Mouse (Mus musculus) limb, embryonic 15.5 days (tissue): ENCODE data around the gene Preb. TPM values are rescaled to one million over a fixed set of nuclear protein-coding genes. Genes with fewer than 3 reads are reported as not detected.
A peak's percentile ranks its signal among the peaks of the same experiment; 100 is the strongest.

Experiments
- ATAC-seq: fragments of 200-750 bp; cut with Nextera tagmentation; 2 replicates; pipeline ENCODE4 v1.8.0; 2017; ENCODE audit warnings: low read depth, moderate TSS enrichment; ENCODE audit not compliant: insufficient number of reproducible peaks, low FRiP score, low TSS enrichment
- H3K27ac ChIP-seq: fragments of 300-500 bp; sonication (generic); 2 replicates; pipeline ENCODE4 v1.5.1; 2015; ENCODE audit warnings: moderate library complexity, mild to moderate bottlenecking, inconsistent platforms
- H3K27me3 ChIP-seq: fragments of 300-500 bp; sonication (generic); 2 replicates; pipeline ENCODE4 v1.6.1; 2015; ENCODE audit warnings: inconsistent platforms
- H3K36me3 ChIP-seq: fragments of 300-500 bp; sonication (generic); 2 replicates; pipeline ENCODE4 v1.6.1; 2015; ENCODE audit warnings: inconsistent platforms
- H3K4me1 ChIP-seq: fragments of 300-500 bp; sonication (generic); 2 replicates; pipeline ENCODE4 v1.6.1; 2015; ENCODE audit warnings: inconsistent platforms
- H3K4me2 ChIP-seq: fragments of 300-500 bp; sonication (generic); 2 replicates; pipeline ENCODE4 v1.6.1; 2015; ENCODE audit warnings: mild to moderate bottlenecking, inconsistent platforms
- H3K4me3 ChIP-seq: fragments of 300-500 bp; sonication (generic); 2 replicates; pipeline ENCODE4 v1.5.1; 2015; ENCODE audit warnings: mild to moderate bottlenecking, inconsistent platforms
- H3K9ac ChIP-seq: fragments of 300-500 bp; sonication (generic); 2 replicates; pipeline ENCODE4 v1.6.1; 2015; ENCODE audit warnings: inconsistent platforms
- H3K9me3 ChIP-seq: fragments of 300-500 bp; sonication (generic); 2 replicates; pipeline ENCODE4 v1.6.1; 2016; ENCODE audit warnings: inconsistent platforms
- WGBS: fragments of 180-500 bp; shearing (Covaris S2); methylation state at CpG from one replicate; pipeline ENCODE4 v1.1.7; 2015; 5-methylcytosine and 5-hydroxymethylcytosine counted together
- polyA plus RNA-seq: library from polyadenylated mRNA; unstranded; fragments of >200 nt; fragmentation: Nextera tagmentation; extraction: Ambion mirVana; gene quantifications from 2 replicates; pipeline ENCODE4 v1.2.1, GENCODE M21; 2015

The Preb gene
- polyA plus RNA-seq, 1 experiment from 2014 or later: 128 TPM

- Histone ChIP-seq H3K4me1 (peaks cover 7% of the 10 kb centered on the region), H3K9ac (no peak overlapping the region), H3K4me3 (no peak overlapping the region), H3K27me3 (no peaks in the 10 kb centered on the region), H3K4me2 (no peak overlapping the region), H3K27ac (no peak overlapping the region), H3K36me3 (no peaks in the 10 kb centered on the region), H3K9me3 (no peaks in the 10 kb centered on the region)
- ATAC-seq: no peak
- WGBS: 23% methylated on average over 9 of the region's 9 CpGs
Observed at GRCm38 (mm10) chr5:30974870-30975656, 14.9 kb upstream of the Preb start.

- ATAC-seq: no peak
- Histone ChIP-seq H3K27ac (no peak overlapping the region), H3K4me1 (no peaks in the 10 kb centered on the region; the same call in 1 of the 2 replicates), H3K9ac (no peak overlapping the region), H3K27me3 (peaks cover 4% of the 10 kb centered on the region; the same call in 1 of the 2 replicates), H3K4me3 (no peak overlapping the region), H3K36me3 (no peaks in the 10 kb centered on the region), H3K9me3 (no peaks in the 10 kb centered on the region), H3K4me2 (no peak overlapping the region)
- WGBS: 83% methylated on average over 2 of the region's 2 CpGs
Observed at GRCm38 (mm10) chr5:30969440-30969839, 9.3 kb upstream of the Preb start.

- H3K36me3 ChIP-seq: no peaks in the 10 kb centered on the region
- no peak within 1 kb of the TSS for H3K4me3 ChIP-seq
- no peak within 1 kb of the TSS for H3K4me2 ChIP-seq
- WGBS: 67% methylated on average over 8 of the region's 8 CpGs
- no peak within 1 kb of the TSS for H3K9ac ChIP-seq
- H3K27ac ChIP-seq: no peak within 1 kb of the TSS
- H3K27me3 ChIP-seq: peaks cover 4% of the 10 kb centered on the region; the same call in 1 of the 2 replicates
- H3K4me1 ChIP-seq: no peaks in the 10 kb centered on the region; the same call in 1 of the 2 replicates
- H3K9me3 ChIP-seq: no peaks in the 10 kb centered on the region
- ATAC-seq: peak; percentile 27; the same call in 1 of the 2 replicates
Observed at GRCm38 (mm10) chr5:30968416-30968815, 8.3 kb upstream of the Preb start, which contains the start of gene Tcf23. Gene Tcf23, plus strand, starts transcription at chr5:30968662.

GRCm38 (mm10) chr5:30966189-30966588, 6.0 kb upstream of the Preb start:
- Histone ChIP-seq H3K4me3 (no peak overlapping the region), H3K27ac (no peak overlapping the region), H3K9me3 (no peaks in the 10 kb centered on the region), H3K27me3 (peaks cover 4% of the 10 kb centered on the region; the same call in 1 of the 2 replicates), H3K9ac (no peak overlapping the region), H3K4me2 (no peak overlapping the region), H3K4me1 (no peaks in the 10 kb centered on the region; the same call in 1 of the 2 replicates), H3K36me3 (no peaks in the 10 kb centered on the region)
- 88% methylated on average over 4 of the region's 4 CpGs for WGBS
- no peak for ATAC-seq

- ATAC-seq: no peak
- Histone ChIP-seq H3K9ac (no peak overlapping the region), H3K4me2 (no peak overlapping the region), H3K36me3 (no peaks in the 10 kb centered on the region), H3K9me3 (no peaks in the 10 kb centered on the region), H3K4me3 (no peak overlapping the region), H3K27ac (no peak overlapping the region), H3K4me1 (peaks cover 4% of the 10 kb centered on the region), H3K27me3 (peaks cover 4% of the 10 kb centered on the region; the same call in 1 of the 2 replicates)
- 73% methylated on average over 3 of the region's 3 CpGs for WGBS
Observed at GRCm38 (mm10) chr5:30963916-30964315, 3.8 kb upstream of the Preb start.

GRCm38 (mm10) chr5:30961545-30962505, 1.7 kb upstream of the Preb start:
- Histone ChIP-seq H3K9ac (no peak overlapping the region), H3K36me3 (peaks cover 15% of the 10 kb centered on the region), H3K27me3 (0 out of 2 replicates have a peak, but pooled peaks cover 4% of the 10 kb centered on the region), H3K4me1 (peaks cover 20% of the 10 kb centered on the region), H3K27ac (no peak overlapping the region), H3K4me2 (no peak overlapping the region), H3K9me3 (no peaks in the 10 kb centered on the region), H3K4me3 (no peak overlapping the region)
- 77% methylated on average over 10 of the region's 10 CpGs for WGBS
- no peak for ATAC-seq

- 0 out of 2 replicates have a peak, but pooled peaks cover 4% of the 10 kb centered on the region for H3K27me3 ChIP-seq
- H3K4me1 ChIP-seq: peaks cover 20% of the 10 kb centered on the region
- peak overlapping the region; percentile 60; the same call in 1 of the 2 replicates for H3K4me3 ChIP-seq
- H3K9me3 ChIP-seq: no peaks in the 10 kb centered on the region
- WGBS: 86% methylated on average over 2 of the region's 2 CpGs
- no peak for ATAC-seq
- no peak overlapping the region for H3K9ac ChIP-seq
- H3K27ac ChIP-seq: no peak overlapping the region
- no peak overlapping the region for H3K4me2 ChIP-seq
- peaks cover 19% of the 10 kb centered on the region for H3K36me3 ChIP-seq
Observed at GRCm38 (mm10) chr5:30960814-30961213, 653 bp upstream of the Preb start.

GRCm38 (mm10) chr5:30959198-30959854, 835 bp downstream of the Preb start:
- H3K4me3 ChIP-seq: peak overlapping the region; percentile 60
- peaks cover 20% of the 10 kb centered on the region for H3K4me1 ChIP-seq
- H3K4me2 ChIP-seq: peak overlapping the region; percentile 75
- no peak for ATAC-seq
- H3K9ac ChIP-seq: peak overlapping the region; percentile 74
- H3K27ac ChIP-seq: peak overlapping the region; percentile 87
- no peaks in the 10 kb centered on the region for H3K27me3 ChIP-seq
- 34% methylated on average over 19 of the region's 19 CpGs for WGBS
- H3K36me3 ChIP-seq: peaks cover 34% of the 10 kb centered on the region
- H3K9me3 ChIP-seq: no peaks in the 10 kb centered on the region

- Histone ChIP-seq H3K27me3 (no peaks in the 10 kb centered on the region), H3K4me1 (peaks cover 20% of the 10 kb centered on the region), H3K4me3 (peak overlapping the region; percentile 3; the same call in 1 of the 2 replicates), H3K9me3 (no peaks in the 10 kb centered on the region), H3K4me2 (0 out of 2 replicates have a peak overlapping the region, but pooled peaks have one; percentile 19), H3K9ac (no peak overlapping the region), H3K27ac (no peak overlapping the region), H3K36me3 (peaks cover 48% of the 10 kb centered on the region)
- 89% methylated on average over 6 of the region's 6 CpGs for WGBS
- ATAC-seq: no peak
Observed at GRCm38 (mm10) chr5:30957891-30958290, 2.3 kb downstream of the Preb start.

GRCm38 (mm10) chr5:30955751-30956150, 4.4 kb downstream of the Preb start:
- Histone ChIP-seq H3K4me1 (peaks cover 23% of the 10 kb centered on the region), H3K27me3 (no peaks in the 10 kb centered on the region), H3K4me2 (no peak overlapping the region), H3K36me3 (peaks cover 59% of the 10 kb centered on the region), H3K9me3 (no peaks in the 10 kb centered on the region), H3K9ac (no peak overlapping the region), H3K27ac (no peak overlapping the region), H3K4me3 (no peak overlapping the region)
- no peak for ATAC-seq
- 95% methylated on average over 6 of the region's 6 CpGs for WGBS

- no peaks in the 10 kb centered on the region for H3K27me3 ChIP-seq
- H3K9me3 ChIP-seq: no peaks in the 10 kb centered on the region
- H3K4me1 ChIP-seq: peaks cover 31% of the 10 kb centered on the region
- peaks cover 59% of the 10 kb centered on the region for H3K36me3 ChIP-seq
- ATAC-seq: no peak
- no peak overlapping the region for H3K4me2 ChIP-seq
- H3K9ac ChIP-seq: no peak overlapping the region
- H3K27ac ChIP-seq: no peak overlapping the region
- WGBS: 97% methylated on average over 9 of the region's 9 CpGs
- H3K4me3 ChIP-seq: no peak overlapping the region
Observed at GRCm38 (mm10) chr5:30954556-30954955, 5.6 kb downstream of the Preb start.
